Mouse (Mus musculus): ENCODE data around the gene Mtmr3. TPM values are rescaled to one million over a fixed set of nuclear protein-coding genes. Genes with fewer than 3 reads are reported as not detected.

Mtmr3 gene
- polyA plus RNA-seq, 1 experiment from 2014 or later, result 27.5 TPM

DNA sequence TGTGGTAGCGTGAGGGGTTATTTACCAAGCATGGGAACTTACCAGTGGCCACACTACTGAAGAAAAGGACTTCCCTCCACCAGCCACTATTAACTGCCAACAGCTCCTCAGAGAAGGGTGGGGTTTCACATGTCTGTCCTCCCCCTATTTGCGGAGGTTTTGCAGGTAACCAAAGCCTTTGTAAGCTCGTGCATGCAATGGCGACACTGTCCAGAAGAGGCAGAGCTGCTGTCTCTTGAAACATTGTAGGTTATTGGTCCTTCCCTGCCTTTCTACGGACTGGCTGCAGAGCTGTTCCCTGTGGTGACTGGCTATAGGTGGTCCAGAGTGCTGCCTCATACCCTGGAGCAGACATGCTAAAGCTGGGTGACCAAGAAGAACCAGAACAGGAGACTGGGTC is 125.6 kb downstream of the Mtmr3 start:
- Histone ChIP-seq H3K4me1 (ENCODE audit: control insufficient read depth, insufficient read depth, low read length) (no peaks in the 10 kb centered on the region), H3K4me3 (ENCODE audit: low read depth, low read length) (no peak overlapping the region), H3K27me3 (ENCODE audit: control insufficient read depth, insufficient read depth, low read length) (no peaks in the 10 kb centered on the region), H3K27ac (replicated peaks; ENCODE audit: low read depth, low read length) (no peak overlapping the region), H3K9me3 (replicated peaks; ENCODE audit: control insufficient read depth, low read length) (no peaks in the 10 kb centered on the region), H3K9ac (replicated peaks; ENCODE audit: low read length) (no peak overlapping the region), H3K36me3 (replicated peaks; ENCODE audit: control insufficient read depth, insufficient read depth, low read depth, low read length) (no peaks in the 10 kb centered on the region), H3K4me2 (ENCODE audit: low read depth, low read length) (no peak overlapping the region)
- 58% methylated on average over 5 of the region's 5 CpGs for WGBS
- DNase-seq (ENCODE audit: low spot score) (no peak), ATAC-seq (replicated peaks; ENCODE audit: insufficient number of reproducible peaks, low FRiP score, low TSS enrichment, low read depth) (no peak)

DNA sequence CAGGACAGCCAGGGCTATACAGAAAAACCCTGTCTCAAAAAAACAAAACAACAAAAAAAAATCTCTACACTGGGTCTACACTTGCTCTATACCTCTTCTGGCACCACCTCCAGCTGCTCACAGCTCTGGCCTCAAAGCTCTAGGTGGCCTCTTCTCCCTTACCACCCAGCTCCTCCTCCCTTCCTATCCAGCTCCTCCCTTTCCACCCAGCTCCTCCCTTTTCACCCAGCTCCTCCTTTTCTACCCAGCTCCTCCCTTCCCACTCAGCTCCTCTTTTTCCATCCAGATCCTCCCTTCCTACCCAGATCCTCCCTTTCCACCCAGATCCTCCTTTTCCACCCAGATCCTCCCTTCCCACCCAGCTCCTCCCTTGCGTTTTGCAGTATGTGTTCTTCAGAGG is 127.2 kb downstream of the Mtmr3 start:
- DNase-seq (ENCODE audit: low spot score), result no peak
- no peaks in the 10 kb centered on the region for H3K9me3 ChIP-seq (replicated peaks; ENCODE audit: control insufficient read depth, low read length)
- no peaks in the 10 kb centered on the region for H3K36me3 ChIP-seq (replicated peaks; ENCODE audit: control insufficient read depth, insufficient read depth, low read depth, low read length)
- H3K4me2 ChIP-seq (ENCODE audit: low read depth, low read length), result no peak overlapping the region
- WGBS, result 93% methylated on average over 1 of the region's 1 CpGs
- H3K9ac ChIP-seq (replicated peaks; ENCODE audit: low read length), result no peak overlapping the region
- H3K27ac ChIP-seq (replicated peaks; ENCODE audit: low read depth, low read length), result no peak overlapping the region
- H3K27me3 ChIP-seq (ENCODE audit: control insufficient read depth, insufficient read depth, low read length), result no peaks in the 10 kb centered on the region
- H3K4me1 ChIP-seq (ENCODE audit: control insufficient read depth, insufficient read depth, low read length), result no peaks in the 10 kb centered on the region
- no peak for ATAC-seq (replicated peaks; ENCODE audit: insufficient number of reproducible peaks, low FRiP score, low TSS enrichment, low read depth)
- H3K4me3 ChIP-seq (ENCODE audit: low read depth, low read length), result no peak overlapping the region

DNA sequence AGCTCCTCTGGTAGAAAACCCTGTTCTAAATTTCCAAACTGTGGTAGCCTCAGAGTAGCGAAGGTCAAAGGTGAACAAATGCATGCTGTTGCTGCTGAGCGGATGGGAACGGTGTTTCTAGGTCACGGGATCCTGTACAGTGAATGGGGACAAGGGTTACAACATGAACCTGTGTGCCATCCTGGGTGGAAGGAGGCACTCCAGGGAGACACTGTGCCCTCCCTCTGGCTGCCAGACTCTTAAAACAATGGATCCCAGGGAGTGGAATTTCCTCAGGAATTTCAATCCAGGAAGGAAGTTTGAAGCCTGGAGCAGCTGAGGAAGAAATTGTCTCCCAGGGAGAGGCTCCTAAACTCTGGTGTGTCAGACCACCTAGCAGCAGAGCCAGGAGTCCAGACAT is 128.5 kb downstream of the Mtmr3 start:
- DNase-seq (ENCODE audit: low spot score) (no peak), ATAC-seq (replicated peaks; ENCODE audit: insufficient number of reproducible peaks, low FRiP score, low TSS enrichment, low read depth) (no peak)
- no peak overlapping the region for H3K27ac ChIP-seq (replicated peaks; ENCODE audit: low read depth, low read length)
- H3K4me3 ChIP-seq (ENCODE audit: low read depth, low read length), result no peak overlapping the region
- no peaks in the 10 kb centered on the region for H3K4me1 ChIP-seq (ENCODE audit: control insufficient read depth, insufficient read depth, low read length)
- no peak overlapping the region for H3K4me2 ChIP-seq (ENCODE audit: low read depth, low read length)
- H3K27me3 ChIP-seq (ENCODE audit: control insufficient read depth, insufficient read depth, low read length), result no peaks in the 10 kb centered on the region
- H3K36me3 ChIP-seq (replicated peaks; ENCODE audit: control insufficient read depth, insufficient read depth, low read depth, low read length), result no peaks in the 10 kb centered on the region
- no peaks in the 10 kb centered on the region for H3K9me3 ChIP-seq (replicated peaks; ENCODE audit: control insufficient read depth, low read length)
- H3K9ac ChIP-seq (replicated peaks; ENCODE audit: low read length), result no peak overlapping the region
- WGBS, result 55% methylated on average over 4 of the region's 4 CpGs

DNA sequence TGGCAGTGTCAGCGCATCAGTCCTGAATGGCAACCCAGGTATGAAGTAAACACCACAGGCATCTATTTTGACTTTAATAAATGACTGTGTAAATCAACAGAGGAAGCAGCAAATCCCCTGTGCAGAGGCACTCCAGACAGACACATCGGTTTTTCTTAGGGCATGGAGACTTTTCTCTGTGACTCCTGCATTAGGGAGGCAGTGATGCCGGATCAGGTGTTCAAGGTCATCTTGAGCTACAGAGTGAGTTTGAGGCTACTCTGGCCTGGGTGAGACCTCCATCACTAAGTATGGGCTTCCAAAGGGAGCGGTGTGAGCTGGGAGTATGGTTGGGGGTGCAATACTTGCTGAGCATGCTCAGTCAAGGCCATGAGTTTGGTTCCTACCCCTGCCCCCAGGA is 130.0 kb downstream of the Mtmr3 start:
- Histone ChIP-seq H3K4me3 (ENCODE audit: low read depth, low read length) (no peak overlapping the region), H3K27me3 (ENCODE audit: control insufficient read depth, insufficient read depth, low read length) (no peaks in the 10 kb centered on the region), H3K4me2 (ENCODE audit: low read depth, low read length) (no peak overlapping the region), H3K36me3 (replicated peaks; ENCODE audit: control insufficient read depth, insufficient read depth, low read depth, low read length) (no peaks in the 10 kb centered on the region), H3K9me3 (replicated peaks; ENCODE audit: control insufficient read depth, low read length) (no peaks in the 10 kb centered on the region), H3K4me1 (ENCODE audit: control insufficient read depth, insufficient read depth, low read length) (no peaks in the 10 kb centered on the region), H3K9ac (replicated peaks; ENCODE audit: low read length) (no peak overlapping the region), H3K27ac (replicated peaks; ENCODE audit: low read depth, low read length) (no peak overlapping the region)
- no peak for DNase-seq (ENCODE audit: low spot score)
- WGBS, result 90% methylated on average over 4 of the region's 4 CpGs
- ATAC-seq (replicated peaks; ENCODE audit: insufficient number of reproducible peaks, low FRiP score, low TSS enrichment, low read depth), result no peak

DNA sequence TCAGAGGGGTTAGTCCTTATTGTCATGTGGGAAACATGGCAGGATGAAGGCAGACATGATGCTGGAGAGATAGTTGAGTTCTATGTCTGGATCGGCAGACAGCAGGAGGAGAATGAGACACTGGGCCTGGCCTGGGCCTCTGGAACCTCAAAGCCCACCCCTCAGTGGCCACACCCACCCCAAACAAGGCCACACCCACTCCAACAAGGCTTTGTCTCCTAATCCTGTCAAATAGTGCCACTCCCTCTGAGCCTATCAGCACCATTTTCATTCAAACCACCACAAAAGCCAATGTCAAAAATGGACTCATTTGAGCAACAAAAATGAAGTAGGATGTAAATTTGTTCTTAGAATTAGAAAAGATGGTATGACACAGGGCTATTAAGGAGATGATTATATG is 130.5 kb downstream of the Mtmr3 start:
- no peaks in the 10 kb centered on the region for H3K27me3 ChIP-seq (ENCODE audit: control insufficient read depth, insufficient read depth, low read length)
- H3K9me3 ChIP-seq (replicated peaks; ENCODE audit: control insufficient read depth, low read length), result no peaks in the 10 kb centered on the region
- H3K4me1 ChIP-seq (ENCODE audit: control insufficient read depth, insufficient read depth, low read length), result no peaks in the 10 kb centered on the region
- no peak overlapping the region for H3K9ac ChIP-seq (replicated peaks; ENCODE audit: low read length)
- 94% methylated on average over 1 of the region's 1 CpGs for WGBS
- no peaks in the 10 kb centered on the region for H3K36me3 ChIP-seq (replicated peaks; ENCODE audit: control insufficient read depth, insufficient read depth, low read depth, low read length)
- no peak overlapping the region for H3K4me3 ChIP-seq (ENCODE audit: low read depth, low read length)
- H3K27ac ChIP-seq (replicated peaks; ENCODE audit: low read depth, low read length), result no peak overlapping the region
- H3K4me2 ChIP-seq (ENCODE audit: low read depth, low read length), result no peak overlapping the region
- DNase-seq (ENCODE audit: low spot score) (no peak), ATAC-seq (replicated peaks; ENCODE audit: insufficient number of reproducible peaks, low FRiP score, low TSS enrichment, low read depth) (no peak)

DNA sequence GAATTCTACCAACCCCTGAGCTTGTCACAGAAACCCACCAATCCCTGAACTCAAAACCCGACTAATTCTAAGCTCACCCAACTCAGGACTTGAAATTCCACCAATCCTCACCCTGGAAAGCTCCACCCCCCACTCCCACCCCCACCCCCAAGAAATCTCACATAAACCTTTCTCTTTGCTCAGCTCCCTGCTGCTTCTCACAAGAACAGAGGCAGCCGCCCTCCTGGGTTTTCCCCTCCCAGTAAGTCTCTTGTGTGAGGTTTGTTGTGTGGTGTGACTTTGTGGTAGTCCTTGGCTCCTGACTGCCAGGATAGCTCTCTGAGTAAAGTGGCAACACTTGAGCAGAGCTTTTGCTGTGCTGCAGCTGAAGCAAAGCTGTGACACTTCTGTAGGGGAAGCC is 131.8 kb downstream of the Mtmr3 start:
- no peak overlapping the region for H3K4me2 ChIP-seq (ENCODE audit: low read depth, low read length)
- WGBS, result 52% methylated on average over 2 of the region's 2 CpGs
- DNase-seq (ENCODE audit: low spot score), result no peak
- no peak overlapping the region for H3K27ac ChIP-seq (replicated peaks; ENCODE audit: low read depth, low read length)
- no peaks in the 10 kb centered on the region for H3K9me3 ChIP-seq (replicated peaks; ENCODE audit: control insufficient read depth, low read length)
- no peak overlapping the region for H3K4me3 ChIP-seq (ENCODE audit: low read depth, low read length)
- no peak for ATAC-seq (replicated peaks; ENCODE audit: insufficient number of reproducible peaks, low FRiP score, low TSS enrichment, low read depth)
- H3K27me3 ChIP-seq (ENCODE audit: control insufficient read depth, insufficient read depth, low read length), result no peaks in the 10 kb centered on the region
- no peaks in the 10 kb centered on the region for H3K36me3 ChIP-seq (replicated peaks; ENCODE audit: control insufficient read depth, insufficient read depth, low read depth, low read length)
- no peak overlapping the region for H3K9ac ChIP-seq (replicated peaks; ENCODE audit: low read length)
- H3K4me1 ChIP-seq (ENCODE audit: control insufficient read depth, insufficient read depth, low read length), result no peaks in the 10 kb centered on the region

DNA sequence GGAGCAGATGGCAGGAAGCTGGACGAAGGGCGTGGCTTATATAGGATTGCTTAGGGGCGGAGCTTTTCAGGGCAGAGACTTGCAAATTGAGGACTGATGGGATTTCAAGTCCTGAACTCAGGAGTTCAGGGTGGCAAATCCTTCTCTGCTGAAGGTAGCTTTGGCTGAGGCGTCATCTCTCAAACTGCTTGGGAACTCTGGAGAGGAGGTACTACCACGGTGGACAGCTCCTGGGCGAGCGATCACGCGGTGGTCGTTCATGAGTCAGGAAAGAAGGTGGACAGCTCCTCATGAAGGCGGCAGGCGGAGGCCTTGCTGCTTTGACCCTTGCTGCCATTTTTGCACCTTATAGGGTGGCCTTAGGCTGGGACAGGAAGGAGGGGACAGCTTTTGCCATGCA is 133.5 kb downstream of the Mtmr3 start:
- 21% methylated on average over 12 of the region's 12 CpGs for WGBS
- Histone ChIP-seq H3K27ac (replicated peaks; ENCODE audit: low read depth, low read length) (no peak overlapping the region), H3K27me3 (ENCODE audit: control insufficient read depth, insufficient read depth, low read length) (no peaks in the 10 kb centered on the region), H3K9me3 (replicated peaks; ENCODE audit: control insufficient read depth, low read length) (no peaks in the 10 kb centered on the region), H3K4me2 (ENCODE audit: low read depth, low read length) (no peak overlapping the region), H3K36me3 (replicated peaks; ENCODE audit: control insufficient read depth, insufficient read depth, low read depth, low read length) (no peaks in the 10 kb centered on the region), H3K4me3 (ENCODE audit: low read depth, low read length) (no peak overlapping the region), H3K9ac (replicated peaks; ENCODE audit: low read length) (no peak overlapping the region), H3K4me1 (ENCODE audit: control insufficient read depth, insufficient read depth, low read length) (no peaks in the 10 kb centered on the region)
- DNase-seq (ENCODE audit: low spot score), result peak; percentile 58
- ATAC-seq (replicated peaks; ENCODE audit: insufficient number of reproducible peaks, low FRiP score, low TSS enrichment, low read depth), result no peak; the same call in 1 of the 2 replicates

DNA sequence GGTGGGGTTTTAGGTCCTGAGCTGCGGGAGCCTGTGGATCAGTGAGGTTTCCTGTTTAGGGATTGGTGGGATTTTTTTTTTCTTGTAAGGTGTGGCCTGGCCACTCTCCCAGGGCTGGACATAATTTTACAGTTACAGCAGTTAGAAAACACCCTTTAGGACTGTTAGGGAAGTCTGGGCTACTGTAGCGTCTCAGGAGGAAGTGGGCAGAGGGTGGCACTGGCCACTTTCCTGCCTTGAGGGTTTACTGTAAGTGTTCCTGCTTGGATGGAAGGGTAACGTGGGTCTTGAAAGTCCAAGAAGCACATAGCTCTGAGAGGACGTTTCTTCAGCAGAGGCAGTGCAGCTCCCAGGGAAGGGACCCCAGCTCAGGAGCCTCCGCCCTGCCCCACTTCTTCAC is 134.0 kb downstream of the Mtmr3 start:
- no peak for ATAC-seq (replicated peaks; ENCODE audit: insufficient number of reproducible peaks, low FRiP score, low TSS enrichment, low read depth)

More for the DNA sequence above, 134.0 kb downstream of the Mtmr3 start:
- Histone ChIP-seq H3K4me1 (ENCODE audit: control insufficient read depth, insufficient read depth, low read length) (no peaks in the 10 kb centered on the region), H3K4me3 (ENCODE audit: low read depth, low read length) (no peak overlapping the region), H3K9me3 (replicated peaks; ENCODE audit: control insufficient read depth, low read length) (no peaks in the 10 kb centered on the region), H3K4me2 (ENCODE audit: low read depth, low read length) (no peak overlapping the region), H3K36me3 (replicated peaks; ENCODE audit: control insufficient read depth, insufficient read depth, low read depth, low read length) (no peaks in the 10 kb centered on the region), H3K27me3 (ENCODE audit: control insufficient read depth, insufficient read depth, low read length) (no peaks in the 10 kb centered on the region), H3K9ac (replicated peaks; ENCODE audit: low read length) (no peak overlapping the region), H3K27ac (replicated peaks; ENCODE audit: low read depth, low read length) (no peak overlapping the region)
- 67% methylated on average over 5 of the region's 5 CpGs for WGBS
- no peak for DNase-seq (ENCODE audit: low spot score)

All from embryonic facial prominence, embryonic 11.5 days (tissue).